Mouse (Mus musculus) liver, embryonic 14.5 days (tissue): Measurements from ENCODE around the gene Plxnb1.

Experiments
- CTCF ChIP-seq: IDR thresholded peaks from 2 replicates; pipeline ENCODE4 v1.5.1; 2016; ENCODE audit warnings: antibody characterized with exemption, low read depth, control low read depth
- EP300 ChIP-seq: IDR thresholded peaks from 2 replicates; pipeline ENCODE4 v1.6.1; 2016; ENCODE audit warnings: antibody characterized with exemption, low read depth

- TF ChIP-seq CTCF, result no peak
- TF ChIP-seq EP300, result no peak
Measured at GRCm38 (mm10) chr9:109058006-109058765, 37.0 kb upstream of the Plxnb1 start.
